19 mouse cellular contexts compared by ENCODE assay signal in the genomic region with DNA sequence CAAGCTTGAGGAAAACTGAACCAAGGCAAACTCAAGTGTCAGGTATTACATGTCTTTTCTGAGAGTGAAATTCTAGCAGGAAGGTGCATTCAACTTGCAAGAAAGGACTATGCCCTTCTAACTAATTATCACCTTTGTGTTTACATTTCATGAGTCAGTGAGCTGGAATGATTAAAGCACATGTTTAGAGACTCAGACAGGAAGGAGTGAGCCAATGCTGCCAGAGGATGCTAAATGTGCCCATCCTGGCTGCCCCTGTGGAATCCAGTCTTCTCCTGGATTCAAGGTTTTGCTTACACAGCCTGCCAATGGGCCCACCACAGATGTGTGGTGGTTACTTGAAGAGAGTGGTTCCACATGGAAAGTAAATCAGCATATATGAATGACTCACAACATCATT.
DNase-seq lines count a peak whose midpoint lies in the region; ATAC-seq and TF ChIP-seq lines count a peak whose summit lies in the region.
"Had no signal": no experiment of that assay in that cellular context is flagged by ENCODE, and none has a peak within 500 bp of the region (broad histone marks: within the 10 kb centered on the region; RNA-seq: fewer than 3 reads in every experiment).

No protein-coding gene starts in this region.

- H3K9ac ChIP-seq in forebrain, embryonic 14.5 days (ENCODE audit: low read length) = no peak overlapping the region
- H3K9ac ChIP-seq: hindbrain, embryonic 15.5 days; neural tube, embryonic 12.5 days had no signal

- no peak overlapping the region for H3K4me3 ChIP-seq in forebrain, embryonic 14.5 days (ENCODE audit: low read depth, low read length)
- no peak overlapping the region for H3K4me3 ChIP-seq in forebrain, embryonic 10.5 days
- H3K4me3 ChIP-seq in C2C12 (ENCODE audit: insufficient read depth, poor library complexity, severe bottlenecking) = no peak overlapping the region
- H3K4me3 ChIP-seq: heart, embryonic 10.5 days; hindbrain, embryonic 15.5 days; neural tube, embryonic 12.5 days had no signal

- no peak overlapping the region for H3K4me2 ChIP-seq in forebrain, embryonic 14.5 days (ENCODE audit: low read length)
- H3K4me2 ChIP-seq: hindbrain, embryonic 15.5 days; midbrain, embryonic 11.5 days; neural tube, embryonic 12.5 days had no signal

- H3K36me3 ChIP-seq in forebrain, embryonic 14.5 days (ENCODE audit: control insufficient read depth, insufficient read depth, low read length) = no peaks in the 10 kb centered on the region
- no peaks in the 10 kb centered on the region for H3K36me3 ChIP-seq in forebrain, embryonic 10.5 days (replicated peaks)
- H3K36me3 ChIP-seq in C2C12 (ENCODE audit: control insufficient read depth, insufficient read depth) = no peaks in the 10 kb centered on the region
- H3K36me3 ChIP-seq: heart, embryonic 10.5 days; hindbrain, embryonic 15.5 days; neural tube, embryonic 12.5 days had no signal

- TF ChIP-seq POLR2A in brain, embryonic 14.5 days (IDR thresholded peaks at IDR 0.05; ENCODE audit: borderline replicate concordance, extremely low read depth, insufficient read depth, insufficient read length, poor library complexity, severe bottlenecking) = no peak

- peak; percentile 46; the same call in 1 of the 2 replicates for ATAC-seq in forebrain, embryonic 14.5 days

- TF ChIP-seq CTCF in C2C12 (IDR thresholded peaks at IDR 0.05; ENCODE audit: control insufficient read depth, insufficient read depth, insufficient read length) = no peak
- no peak for TF ChIP-seq CTCF in brain, embryonic 14.5 days (IDR thresholded peaks at IDR 0.05; ENCODE audit: borderline replicate concordance, extremely low read depth, insufficient read depth, insufficient read length)

- peak; percentile 42 for DNase-seq in forebrain, embryonic 14.5 days (ENCODE audit: low spot score)
- no peak for DNase-seq in forebrain, embryonic 10.5 days (ENCODE audit: extremely low spot score, low spot score)
- DNase-seq in brain, embryonic 14.5 days (ENCODE audit: low read depth) = peak; percentile 63
- DNase-seq in kidney, postnatal 10 days = peak; percentile 18
- DNase-seq in cerebellum, adult 11-12 months = no peak
- no peak for DNase-seq in right cerebral cortex, adult 18-20 months
- no peak for DNase-seq in cerebellum, postnatal 14 days
- DNase-seq: adrenal gland, adult 8-10 months; cerebellum, adult 2 months; heart, postnatal 14 days; lung, adult 2 months; right cerebral cortex, postnatal 25 days; thymus, postnatal 25 days had no signal

- H3K27ac ChIP-seq in forebrain, embryonic 14.5 days (ENCODE audit: low read depth, low read length) = no peak overlapping the region
- H3K27ac ChIP-seq in forebrain, embryonic 10.5 days = no peak overlapping the region
- H3K27ac ChIP-seq: heart, embryonic 10.5 days; hindbrain, embryonic 15.5 days; macrophage; neural tube, embryonic 12.5 days had no signal

- no peaks in the 10 kb centered on the region for H3K79me3 ChIP-seq in C2C12 (ENCODE audit: low read depth)

- H3K4me1 ChIP-seq in forebrain, embryonic 14.5 days (ENCODE audit: control insufficient read depth, insufficient read depth, low read length) = 0 out of 2 replicates have a peak, but pooled peaks cover 2% of the 10 kb centered on the region
- H3K4me1 ChIP-seq in forebrain, embryonic 10.5 days = peaks cover 19% of the 10 kb centered on the region
- H3K4me1 ChIP-seq: heart, embryonic 10.5 days; hindbrain, embryonic 15.5 days; neural tube, embryonic 12.5 days had no signal

- no peak overlapping the region for H3ac ChIP-seq in C2C12 (ENCODE audit: control insufficient read depth, insufficient read length, low read depth)

- H3K9me3 ChIP-seq in forebrain, embryonic 14.5 days (replicated peaks; ENCODE audit: control insufficient read depth, low read length) = no peaks in the 10 kb centered on the region
- H3K9me3 ChIP-seq in forebrain, embryonic 10.5 days = no peaks in the 10 kb centered on the region
- H3K9me3 ChIP-seq: heart, embryonic 10.5 days; hindbrain, embryonic 15.5 days; neural tube, embryonic 12.5 days had no signal

- no peaks in the 10 kb centered on the region for H3K79me2 ChIP-seq in C2C12 (ENCODE audit: control insufficient read depth, insufficient read depth)

- H3K27me3 ChIP-seq in forebrain, embryonic 14.5 days (replicated peaks; ENCODE audit: control insufficient read depth, insufficient read depth, low read length) = no peaks in the 10 kb centered on the region
- no peaks in the 10 kb centered on the region for H3K27me3 ChIP-seq in forebrain, embryonic 10.5 days (ENCODE audit: poor library complexity, severe bottlenecking)
- H3K27me3 ChIP-seq in C2C12 (ENCODE audit: control insufficient read depth, insufficient read depth, insufficient read length) = no peaks in the 10 kb centered on the region
- H3K27me3 ChIP-seq: hindbrain, embryonic 15.5 days; neural tube, embryonic 12.5 days had no signal

TF ChIP-seq in C2C12, 6 proteins besides CTCF, POLR2A, EP300 and RAD21:
- peak; percentile 30 for TF ChIP-seq MAX (IDR thresholded peaks at IDR 0.05)
- TF ChIP-seq CEBPB (IDR thresholded peaks at IDR 0.05; ENCODE audit: low read depth) = no peak
TF ChIP-seq in C2C12: peak in this region for 1.

Comparison
In these comparisons a context has a peak if more than half of its experiments do, and no peak if none do; other contexts are left out.
1. DNase-seq: peak in forebrain, embryonic 14.5 days (single experiment), brain, embryonic 14.5 days (single experiment) and kidney, postnatal 10 days (single experiment); none in forebrain, embryonic 10.5 days (single experiment), cerebellum, adult 11-12 months (single experiment), right cerebral cortex, adult 18-20 months (single experiment) and cerebellum, postnatal 14 days (0 of 2).